In the genomic region with DNA sequence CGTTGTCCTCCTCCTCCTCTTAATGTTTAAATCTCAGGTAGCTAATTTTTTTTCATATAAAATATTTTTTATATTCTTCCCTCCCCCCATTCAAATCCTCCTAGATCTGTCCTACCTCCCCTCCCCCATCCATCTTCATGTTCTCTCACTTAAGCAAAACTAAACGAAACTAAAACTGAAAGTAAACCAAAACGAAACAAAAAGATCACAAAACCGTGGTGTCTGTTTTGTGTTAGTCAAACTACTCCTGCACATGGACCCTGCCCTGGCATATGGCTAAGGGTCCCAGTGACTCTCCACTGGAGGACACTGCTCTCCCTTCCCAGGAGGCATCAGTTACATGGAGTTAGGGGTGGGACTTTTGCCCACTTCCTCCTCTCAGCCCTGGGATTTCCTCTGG, we compare ENCODE assay signal across 16 mouse cellular contexts. TPM values are rescaled to one million over a fixed set of nuclear protein-coding genes. Genes with fewer than 3 reads are reported as not detected.
DNase-seq lines count a peak whose midpoint lies in the region; ATAC-seq and TF ChIP-seq lines count a peak whose summit lies in the region.
"Had no signal": no experiment of that assay in that cellular context is flagged by ENCODE, and none has a peak within 500 bp of the region (broad histone marks: within the 10 kb centered on the region; RNA-seq: fewer than 3 reads in every experiment).

No protein-coding gene starts in this region.

- no peak for DNase-seq in kidney, postnatal 0 days (ENCODE audit: low spot score)
- no peak for DNase-seq in kidney, postnatal 36 days
- peak; percentile 34 for DNase-seq in 416B (ENCODE audit: low read depth)
- DNase-seq in limb, embryonic 10.5 days (ENCODE audit: low spot score) = peak; percentile 17
- DNase-seq in testis, postnatal 10 days (ENCODE audit: low spot score) = no peak
- DNase-seq in urinary bladder, postnatal 14 days (ENCODE audit: low spot score) = no peak
- DNase-seq in midbrain, postnatal 0 days (ENCODE audit: low spot score) = no peak
- DNase-seq: adrenal gland, adult 8-10 months; cerebellum, postnatal 25 days; kidney, adult 8-10 months had no signal

- no peak overlapping the region for H3K9ac ChIP-seq in kidney, postnatal 0 days (ENCODE audit: low read depth, low read length)
- no peak overlapping the region for H3K9ac ChIP-seq in midbrain, postnatal 0 days (replicated peaks; ENCODE audit: low read length, poor library complexity, severe bottlenecking)
- H3K9ac ChIP-seq: heart, embryonic 13.5 days; liver, embryonic 15.5 days had no signal

- no peak overlapping the region for H3K4me3 ChIP-seq in kidney, postnatal 0 days (replicated peaks; ENCODE audit: low read depth, low read length)
- no peak overlapping the region for H3K4me3 ChIP-seq in limb, embryonic 10.5 days
- H3K4me3 ChIP-seq in midbrain, postnatal 0 days (ENCODE audit: low read depth, low read length) = no peak overlapping the region
- H3K4me3 ChIP-seq: erythroblast, embryonic 14.5 days; heart, embryonic 13.5 days; liver, embryonic 15.5 days had no signal

- TF ChIP-seq CTCF in kidney, postnatal 0 days (IDR thresholded peaks at IDR 0.05; ENCODE audit: low read depth) = no peak
- TF ChIP-seq CTCF in midbrain, postnatal 0 days (IDR thresholded peaks at IDR 0.05) = no peak

- H3K27ac ChIP-seq in kidney, postnatal 0 days = no peak overlapping the region
- no peak overlapping the region for H3K27ac ChIP-seq in limb, embryonic 10.5 days
- H3K27ac ChIP-seq in midbrain, postnatal 0 days (ENCODE audit: low read depth, low read length) = no peak overlapping the region
- H3K27ac ChIP-seq: heart, embryonic 13.5 days; liver, embryonic 15.5 days had no signal

- no peaks in the 10 kb centered on the region for H3K4me1 ChIP-seq in kidney, postnatal 0 days (replicated peaks; ENCODE audit: insufficient read depth, low read length)
- no peaks in the 10 kb centered on the region for H3K4me1 ChIP-seq in limb, embryonic 10.5 days
- H3K4me1 ChIP-seq in midbrain, postnatal 0 days (ENCODE audit: insufficient read depth, low read length) = no peaks in the 10 kb centered on the region
- H3K4me1 ChIP-seq: heart, embryonic 13.5 days; liver, embryonic 15.5 days had no signal

- peak overlapping the region; percentile 28; the same call in 1 of the 2 replicates for H3K4me2 ChIP-seq in kidney, postnatal 0 days (ENCODE audit: low read length)
- no peak overlapping the region for H3K4me2 ChIP-seq in midbrain, postnatal 0 days (ENCODE audit: low read depth, low read length, poor library complexity, severe bottlenecking)
- H3K4me2 ChIP-seq: heart, embryonic 13.5 days; liver, embryonic 15.5 days had no signal

- no peak for ATAC-seq in kidney, postnatal 0 days (replicated peaks; ENCODE audit: low FRiP score, low read depth)
- peak; percentile 46 for ATAC-seq in activated CD4-positive, CD25-positive, alpha-beta regulatory T cell, adult 4 months
- no peak for ATAC-seq in midbrain, postnatal 0 days (ENCODE audit: low FRiP score)

- no peaks in the 10 kb centered on the region for H3K9me3 ChIP-seq in kidney, postnatal 0 days (replicated peaks; ENCODE audit: low read length)
- no peaks in the 10 kb centered on the region for H3K9me3 ChIP-seq in limb, embryonic 10.5 days (replicated peaks)
- no peaks in the 10 kb centered on the region for H3K9me3 ChIP-seq in midbrain, postnatal 0 days (ENCODE audit: low read length)
- H3K9me3 ChIP-seq: G1E; heart, embryonic 13.5 days; liver, embryonic 15.5 days had no signal

- no peaks in the 10 kb centered on the region for H3K36me3 ChIP-seq in kidney, postnatal 0 days (ENCODE audit: insufficient read depth, low read length)
- H3K36me3 ChIP-seq in limb, embryonic 10.5 days = no peaks in the 10 kb centered on the region
- no peaks in the 10 kb centered on the region for H3K36me3 ChIP-seq in midbrain, postnatal 0 days (ENCODE audit: insufficient read depth, low read length)
- H3K36me3 ChIP-seq: G1E; heart, embryonic 13.5 days; liver, embryonic 15.5 days had no signal

- 67% methylated on average over 4 of the region's 4 CpGs for WGBS in kidney, postnatal 0 days
- WGBS in limb, embryonic 10.5 days = 80% methylated on average over 4 of the region's 4 CpGs
- 68% methylated on average over 4 of the region's 4 CpGs for WGBS in midbrain, postnatal 0 days

- no peaks in the 10 kb centered on the region for H3K27me3 ChIP-seq in kidney, postnatal 0 days (ENCODE audit: insufficient read depth, low read length)
- H3K27me3 ChIP-seq in limb, embryonic 10.5 days (ENCODE audit: low read depth, poor library complexity, severe bottlenecking) = no peaks in the 10 kb centered on the region
- no peaks in the 10 kb centered on the region for H3K27me3 ChIP-seq in midbrain, postnatal 0 days (ENCODE audit: insufficient read depth, low read length)
- H3K27me3 ChIP-seq: liver, embryonic 15.5 days had no signal

RNA-seq across cellular contexts. Expression of a gene that starts 38.3 kb away (rescaled TPM):
- 3.4 and 4.7 TPM in 2 replicates for polyA plus RNA-seq in kidney, postnatal 0 days (2015; fragmentation: Nextera tagmentation; extraction: Ambion mirVana)
- under 1 TPM; 0.19 to 0.33 TPM for polyA plus RNA-seq in activated CD4-positive, CD25-positive, alpha-beta regulatory T cell, adult 4 months (2017; shearing (Covaris generic))
- 0.18 and 0.28 TPM in 2 replicates for polyA plus RNA-seq in limb, embryonic 10.5 days (2016; fragmentation: Nextera tagmentation; extraction: Ambion mirVana)
- total RNA-seq in midbrain, postnatal 0 days (2014; rRNA removed) = 69.8 and 70.9 TPM in 2 replicates
- polyA plus RNA-seq in midbrain, postnatal 0 days (2015; fragmentation: Nextera tagmentation; extraction: Ambion mirVana) = 67.5 and 68.1 TPM in 2 replicates
- polyA plus RNA-seq: erythroblast, embryonic 14.5 days; G1E had no signal

RNA-seq across cellular contexts. Expression of a gene that starts 55.7 kb away (rescaled TPM):
- polyA plus RNA-seq in kidney, postnatal 0 days (2015; fragmentation: Nextera tagmentation; extraction: Ambion mirVana) = not detected in 2 replicates
- polyA plus RNA-seq in activated CD4-positive, CD25-positive, alpha-beta regulatory T cell, adult 4 months (2017; shearing (Covaris generic)) = not detected
- not detected in 2 replicates for polyA plus RNA-seq in limb, embryonic 10.5 days (2016; fragmentation: Nextera tagmentation; extraction: Ambion mirVana)
- total RNA-seq in midbrain, postnatal 0 days (2014; rRNA removed) = not detected in 2 replicates
- 0.91 and 2.2 TPM in 2 replicates for polyA plus RNA-seq in midbrain, postnatal 0 days (2015; fragmentation: Nextera tagmentation; extraction: Ambion mirVana)
- total RNA-seq: adrenal gland, adult 8-10 months; G1E; monocyte, adult 5-6 weeks had no signal
- polyA plus RNA-seq: erythroblast, embryonic 14.5 days; G1E; heart, embryonic 13.5 days; liver, embryonic 15.5 days had no signal

Comparison
In these comparisons a context has a peak if more than half of its experiments do, and no peak if none do; other contexts are left out.
1. DNase-seq: peak in 416B (single experiment) and limb, embryonic 10.5 days (single experiment); none in kidney, postnatal 0 days (single experiment), kidney, postnatal 36 days (0 of 2), testis, postnatal 10 days (single experiment), urinary bladder, postnatal 14 days (single experiment) and midbrain, postnatal 0 days (single experiment).
2. RNA of a gene that starts 38.3 kb away (polyA plus RNA-seq): 67.5 to 68.1 TPM in midbrain, postnatal 0 days; 3.4 to 4.7 TPM in kidney, postnatal 0 days, 0.19 to 0.33 TPM in activated CD4-positive, CD25-positive, alpha-beta regulatory T cell, adult 4 months and 0.18 to 0.28 TPM in limb, embryonic 10.5 days; every median in the first group is over 10 times any median in the second.